Mouse (Mus musculus) stomach, postnatal 0 days (tissue): ENCODE measurements around the gene Rasa4.

Source experiments
- CTCF ChIP-seq: IDR thresholded peaks from 2 replicates; pipeline ENCODE4 v1.5.1; 2016; ENCODE audit warnings: antibody characterized with exemption, low read depth, mild to moderate bottlenecking, moderate library complexity
- EP300 ChIP-seq: optimal IDR thresholded peaks from 2 replicates; pipeline ENCODE3; 2016; ENCODE audit warnings: antibody characterized with exemption

DNA sequence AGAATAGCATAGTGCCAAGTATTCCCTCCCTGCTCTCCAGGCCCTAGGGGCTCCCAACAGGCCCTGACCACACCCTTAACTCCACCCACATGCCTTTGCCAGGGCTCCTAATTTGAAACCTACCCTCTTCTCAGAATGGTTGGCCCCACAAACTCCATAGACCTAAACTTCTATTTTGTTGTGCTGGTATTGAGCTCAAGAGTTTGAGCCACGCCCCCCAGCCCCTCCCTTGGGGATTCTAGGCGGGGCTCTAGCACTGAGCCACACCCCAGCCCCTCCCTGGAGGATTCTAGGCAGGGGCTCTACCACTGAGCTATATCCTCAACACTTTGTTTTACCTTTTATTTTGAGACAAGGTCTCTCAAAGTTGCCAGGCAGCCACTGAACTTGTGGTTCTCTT is 42.5 kb upstream of the Rasa4 start:
- TF ChIP-seq CTCF (no peak), EP300 (no peak)
